Mouse (Mus musculus) left cerebral cortex, postnatal 10 days (tissue): ENCODE measurements around the gene Ak7. TPM values are rescaled to one million over a fixed set of nuclear protein-coding genes. Genes with fewer than 3 reads are reported as not detected.

ENCODE experiments used
- DNase-seq, 2 experiments: peaks; one replicate each; pipeline ENCODE4 v3.0.0; 2021 to 2022; ENCODE audit warnings: low spot score in 2 of 2, mixed read lengths in 1 of 2; ENCODE audit errors: extremely low spot score in 1 of 2
- intact Hi-C: fragments of 180-260 bp; cut with DNase I; formaldehyde crosslinking; loops from one replicate; pipeline ENCODE4 v1.15.1; 2025
- total RNA-seq, 2 experiments: library from RNA; stranded (reverse); gene quantifications; 2 replicates each; pipeline ENCODE4 v1.2.3; 2021

Ak7 gene
- total RNA-seq, 2 experiments from 2014 or later, result 0.36 to 0.41 TPM

- intact Hi-C loops, result no loop called here
- DNase-seq, result no peak
Observed at GRCm38 (mm10) chr12:105774871-105775270, 69.1 kb downstream of the Ak7 start.

- intact Hi-C loops, result no loop called here
- no peak for DNase-seq
Observed at GRCm38 (mm10) chr12:105777651-105778050, 71.9 kb downstream of the Ak7 start.

- intact Hi-C loops, result no loop called here
- peak; percentile 88 to 94 for DNase-seq
Observed at GRCm38 (mm10) chr12:105784196-105784999, 78.6 kb downstream of the Ak7 start, which contains the start of gene Papola. TSS of gene Papola (plus strand) at chr12:105784694.

- intact Hi-C loops, result no loop called here
- peak; percentile 33 to 89 for DNase-seq
Observed at GRCm38 (mm10) chr12:105785000-105785774, 79.4 kb downstream of the Ak7 start.

GRCm38 (mm10) chr12:105786113-105786512 lies 80.3 kb downstream of the Ak7 start:
- intact Hi-C loops, result no loop called here
- DNase-seq, result no peak

- intact Hi-C loops, result no loop called here
- DNase-seq, result no peak
Observed at GRCm38 (mm10) chr12:105787626-105788025, 81.8 kb downstream of the Ak7 start.

GRCm38 (mm10) chr12:105789885-105790284 lies 84.1 kb downstream of the Ak7 start:
- intact Hi-C loops, result no loop called here
- DNase-seq, result no peak

- intact Hi-C loops, result no loop called here
- DNase-seq, result no peak
Observed at GRCm38 (mm10) chr12:105794896-105795295, 89.1 kb downstream of the Ak7 start.

- DNase-seq, result no peak
- intact Hi-C loops, result no loop called here
Observed at GRCm38 (mm10) chr12:105798001-105798400, 92.2 kb downstream of the Ak7 start.

- intact Hi-C loops, result no loop called here
- DNase-seq, result no peak
Observed at GRCm38 (mm10) chr12:105805790-105806189, 100.0 kb downstream of the Ak7 start.

GRCm38 (mm10) chr12:105806205-105806604 lies 100.4 kb downstream of the Ak7 start:
- intact Hi-C loops, result no loop called here
- no peak for DNase-seq

- no peak for DNase-seq
- intact Hi-C loops, result no loop called here
Observed at GRCm38 (mm10) chr12:105807416-105807815, 101.6 kb downstream of the Ak7 start.

- no peak for DNase-seq
- intact Hi-C loops, result no loop called here
Observed at GRCm38 (mm10) chr12:105808945-105809344, 103.2 kb downstream of the Ak7 start.

GRCm38 (mm10) chr12:105810608-105811007 lies 104.8 kb downstream of the Ak7 start:
- DNase-seq, result no peak
- intact Hi-C loops, result no loop called here

GRCm38 (mm10) chr12:105813957-105814356 lies 108.2 kb downstream of the Ak7 start:
- DNase-seq, result no peak
- intact Hi-C loops, result no loop called here

- no peak for DNase-seq
- intact Hi-C loops, result no loop called here
Observed at GRCm38 (mm10) chr12:105823472-105823871, 117.7 kb downstream of the Ak7 start.

- intact Hi-C loops, result no loop called here
- no peak for DNase-seq
Observed at GRCm38 (mm10) chr12:105824743-105825142, 119.0 kb downstream of the Ak7 start.

- DNase-seq, result no peak
Observed at GRCm38 (mm10) chr12:105825266-105825665, 119.5 kb downstream of the Ak7 start.

More at GRCm38 (mm10) chr12:105825266-105825665, 119.5 kb downstream of the Ak7 start:
- intact Hi-C loops, result no loop called here
